Mouse (Mus musculus) neural tube, embryonic 12.5 days (tissue): ENCODE data around the gene Ubald1. TPM values are rescaled to one million over a fixed set of nuclear protein-coding genes. Genes with fewer than 3 reads are reported as not detected.

Experiments
- ATAC-seq: fragments of 200-750 bp; cut with Nextera tagmentation; 2 replicates; pipeline ENCODE4 v1.8.0; 2017; ENCODE audit warnings: low read depth, mild to moderate bottlenecking, moderate TSS enrichment, moderate library complexity; ENCODE audit not compliant: low FRiP score
- H3K27ac ChIP-seq: fragments of 300-500 bp; sonication (generic); 2 replicates; pipeline ENCODE4 v1.5.1; 2016
- H3K27me3 ChIP-seq: fragments of 300-500 bp; sonication (generic); replicated peaks from 2 replicates; pipeline ENCODE4 v1.6.1; 2016; ENCODE audit warnings: mild to moderate bottlenecking
- H3K36me3 ChIP-seq: fragments of 300-500 bp; sonication (generic); 2 replicates; pipeline ENCODE4 v1.6.1; 2016; ENCODE audit warnings: mild to moderate bottlenecking
- H3K4me1 ChIP-seq: fragments of 300-500 bp; sonication (generic); 2 replicates; pipeline ENCODE4 v1.6.1; 2016
- H3K4me2 ChIP-seq: fragments of 300-500 bp; sonication (generic); replicated peaks from 2 replicates; pipeline ENCODE4 v1.6.1; 2016; ENCODE audit warnings: mild to moderate bottlenecking
- H3K4me3 ChIP-seq: fragments of 300-500 bp; sonication (generic); 2 replicates; pipeline ENCODE4 v1.5.1; 2016
- H3K9ac ChIP-seq: fragments of 300-500 bp; sonication (generic); 2 replicates; pipeline ENCODE4 v1.6.1; 2016; ENCODE audit warnings: mild to moderate bottlenecking
- H3K9me3 ChIP-seq: fragments of 300-500 bp; sonication (generic); 2 replicates; pipeline ENCODE4 v1.6.1; 2016; ENCODE audit warnings: mild to moderate bottlenecking
- WGBS: fragments of 180-500 bp; shearing (Covaris S2); methylation state at CpG from one replicate; pipeline ENCODE4 v1.1.7; 2016; 5-methylcytosine and 5-hydroxymethylcytosine counted together
- polyA plus RNA-seq: library from polyadenylated mRNA; unstranded; fragments of >200 nt; fragmentation: Nextera tagmentation; extraction: Ambion mirVana; gene quantifications from 2 replicates; pipeline ENCODE4 v1.2.1, GENCODE M21; 2016

Ubald1 gene
- polyA plus RNA-seq, 1 experiment from 2014 or later: 41.9 TPM

GRCm38 (mm10) chr16:4827639-4828038 is 52.5 kb downstream of the Ubald1 start:
- no peak for ATAC-seq
- Histone ChIP-seq H3K4me2 (no peak overlapping the region), H3K9me3 (no peaks in the 10 kb centered on the region), H3K36me3 (no peaks in the 10 kb centered on the region), H3K27me3 (no peaks in the 10 kb centered on the region), H3K9ac (no peak overlapping the region), H3K4me1 (no peaks in the 10 kb centered on the region), H3K4me3 (no peak overlapping the region), H3K27ac (no peak overlapping the region)
- 92% methylated on average over 5 of the region's 5 CpGs for WGBS

Other genes with a start within 250 kb of the Ubald1 start
- gene Vasn, start 240.4 kb downstream of the Ubald1 start, polyA plus RNA-seq: 10.9 and 11.3 TPM in 2 replicates
- 51.5 and 56.4 TPM in 2 replicates for gene Dnaja3, start 240.3 kb downstream of the Ubald1 start, polyA plus RNA-seq
- 23.6 and 31.2 TPM in 2 replicates for gene Coro7, start 200.5 kb downstream of the Ubald1 start, polyA plus RNA-seq
- 98.7 and 105 TPM in 2 replicates for gene Nmral1, start 161.0 kb downstream of the Ubald1 start, polyA plus RNA-seq
- 88.9 and 90.0 TPM in 2 replicates for gene Hmox2, start 154.0 kb downstream of the Ubald1 start, polyA plus RNA-seq
- gene Cdip1, start 90.0 kb downstream of the Ubald1 start, polyA plus RNA-seq: 97.0 and 102 TPM in 2 replicates
- 0.27 and 0.51 TPM in 2 replicates for gene 4930562C15Rik, start 44.9 kb downstream of the Ubald1 start, polyA plus RNA-seq
- gene Mgrn1, start 5.9 kb upstream of the Ubald1 start, polyA plus RNA-seq: 92.5 and 93.3 TPM in 2 replicates
- gene Nudt16l1, start 58.4 kb upstream of the Ubald1 start, polyA plus RNA-seq: 124 and 125 TPM in 2 replicates
- 60.3 and 66.5 TPM in 2 replicates for gene Anks3, start 83.9 kb upstream of the Ubald1 start, polyA plus RNA-seq
- gene Sept12, start 117.5 kb upstream of the Ubald1 start, polyA plus RNA-seq: not detected in 2 replicates
- gene Smim22, start 127.0 kb upstream of the Ubald1 start, polyA plus RNA-seq: 1.1 TPM in 1 of 2 replicates, not detected in the other
- gene Rogdi, start 133.2 kb upstream of the Ubald1 start, polyA plus RNA-seq: 121 and 124 TPM in 2 replicates
- gene Glyr1, start 169.5 kb upstream of the Ubald1 start, polyA plus RNA-seq: 217 and 234 TPM in 2 replicates
- gene Ubn1, start 169.7 kb upstream of the Ubald1 start, polyA plus RNA-seq: 25.2 and 25.5 TPM in 2 replicates